Mouse (Mus musculus): Measurements from ENCODE around the gene Pappa2.

Pappa2 gene

DNA sequence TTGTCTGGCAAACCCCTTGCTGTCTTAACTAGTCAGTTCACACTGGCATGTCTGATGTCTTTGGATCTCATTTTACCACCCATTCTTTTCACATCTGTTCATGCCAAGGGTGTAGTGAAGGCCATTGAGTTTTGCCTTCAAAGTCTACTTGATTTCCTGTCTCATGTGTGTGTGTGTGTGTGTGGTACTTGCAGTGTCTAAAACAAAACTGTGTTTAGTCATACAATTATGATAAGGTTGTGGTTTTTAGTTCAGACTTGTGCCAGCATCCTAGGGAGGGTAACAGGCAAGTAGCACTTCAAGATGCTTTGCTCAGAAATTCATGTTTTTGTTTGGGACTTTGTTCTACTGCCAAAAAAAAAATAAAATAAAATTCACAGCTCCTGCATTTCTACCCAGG, 216.1 kb downstream of the Pappa2 start:
- no peak for DNase-seq

DNA sequence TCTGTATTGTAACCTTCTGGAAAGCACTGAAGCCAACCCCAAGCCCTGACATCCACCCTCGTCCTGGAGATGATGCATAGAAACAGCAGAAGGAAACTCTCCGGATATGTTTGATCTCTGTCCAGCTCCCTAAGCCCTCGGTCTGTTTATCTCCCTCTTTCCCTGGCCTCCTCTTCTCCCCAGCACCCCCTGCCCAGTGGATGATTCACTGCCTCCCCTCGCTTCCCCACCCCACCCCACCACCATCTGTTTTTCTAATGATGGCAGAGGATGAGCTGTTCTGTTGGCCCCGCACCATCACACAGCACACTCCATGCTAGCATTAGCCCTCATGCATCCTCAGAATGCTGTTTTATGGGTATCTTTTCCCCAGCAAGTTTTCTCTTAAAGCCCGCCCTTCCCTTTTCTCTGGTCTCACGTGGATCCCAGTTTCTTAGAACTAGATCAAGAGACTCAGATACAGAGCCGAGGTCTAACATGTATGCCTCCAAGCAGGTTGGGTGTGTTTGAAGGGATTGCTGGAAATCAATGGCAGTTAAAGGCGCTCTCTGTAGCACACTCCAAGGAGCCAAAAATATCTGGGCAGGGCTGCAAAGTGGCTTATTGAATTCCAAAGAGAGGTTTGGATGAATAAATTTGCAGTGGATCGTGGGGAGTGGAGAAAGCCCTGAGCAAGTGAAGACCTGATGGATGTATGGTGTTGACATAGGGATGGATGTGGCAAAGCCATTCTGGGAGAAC, 231.8 kb downstream of the Pappa2 start:
- peak; percentile 61 for DNase-seq

GRCm38 (mm10) chr1:158741449-158741848, 238.8 kb downstream of the Pappa2 start:
- no peak for DNase-seq

GRCm38 (mm10) chr1:158740949-158741348, 239.3 kb downstream of the Pappa2 start:
- no peak for DNase-seq

DNA sequence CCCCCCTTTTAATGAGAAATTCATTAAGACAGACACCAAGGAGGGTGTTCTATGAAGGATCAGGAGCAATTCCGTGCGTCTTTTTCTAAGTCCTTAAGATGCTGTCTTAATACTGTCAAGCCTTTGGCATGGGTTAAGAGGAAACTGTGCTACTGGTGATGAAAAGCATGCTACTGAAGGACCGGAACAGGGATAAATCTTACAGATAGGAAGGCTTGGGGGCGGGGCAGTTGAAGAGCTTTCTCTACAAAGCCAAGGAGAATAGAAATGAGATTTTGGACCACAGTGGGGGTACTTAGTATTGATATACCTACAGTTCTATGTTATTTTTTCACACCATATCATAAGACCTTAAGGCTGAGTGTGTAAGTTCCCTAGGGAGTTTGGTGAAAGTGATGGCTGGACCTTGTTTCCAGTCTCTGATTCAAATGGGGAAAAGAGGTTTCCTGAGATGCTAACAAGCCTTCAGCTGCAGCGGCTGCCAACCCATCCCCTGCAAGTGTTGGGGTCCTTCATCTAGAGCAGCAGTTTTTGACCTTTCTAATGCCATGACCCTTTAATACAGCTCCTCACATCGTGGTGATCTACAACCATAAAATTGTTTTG, 240.0 kb downstream of the Pappa2 start:
- DNase-seq, result no peak

- DNase-seq, result no peak
These were observed 241.0 kb downstream of the Pappa2 start for GRCm38 (mm10) chr1:158739132-158739919.

DNA sequence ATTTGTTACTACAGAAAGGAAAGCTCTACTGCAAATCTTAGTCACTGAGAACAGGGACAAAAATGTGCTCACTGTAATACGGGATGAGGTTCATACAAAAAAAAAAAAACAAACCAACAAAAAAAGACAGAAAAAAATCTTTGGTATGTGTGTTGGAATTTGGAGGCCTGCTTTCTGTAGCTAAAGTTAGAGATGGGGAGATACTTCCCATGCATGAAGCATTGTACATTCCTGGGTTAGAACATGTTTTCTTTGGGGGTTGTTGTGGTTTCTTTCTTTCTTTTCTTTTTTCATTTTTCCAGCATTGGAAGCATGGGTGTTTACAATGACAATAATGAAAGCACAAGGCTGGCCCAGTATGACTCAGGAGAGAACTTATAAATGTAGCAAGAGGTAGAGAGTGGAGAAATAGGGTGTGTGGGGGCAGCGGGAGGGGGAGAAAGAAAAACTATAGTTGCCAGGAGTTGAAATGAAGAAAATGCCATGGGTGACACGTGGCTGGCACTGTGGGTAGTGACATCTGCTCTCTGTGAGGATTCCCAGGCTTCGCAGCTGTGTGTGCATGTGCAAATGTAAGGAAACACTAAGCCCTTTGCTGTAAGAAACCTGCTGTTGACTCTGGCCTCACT, 247.3 kb downstream of the Pappa2 start:
- DNase-seq, result no peak

GRCm38 (mm10) chr1:158713301-158714095, 266.8 kb downstream of the Pappa2 start:
- DNase-seq, result peak; percentile 32

GRCm38 (mm10) chr1:158701336-158701735, 279.0 kb downstream of the Pappa2 start:
- DNase-seq, result no peak

DNA sequence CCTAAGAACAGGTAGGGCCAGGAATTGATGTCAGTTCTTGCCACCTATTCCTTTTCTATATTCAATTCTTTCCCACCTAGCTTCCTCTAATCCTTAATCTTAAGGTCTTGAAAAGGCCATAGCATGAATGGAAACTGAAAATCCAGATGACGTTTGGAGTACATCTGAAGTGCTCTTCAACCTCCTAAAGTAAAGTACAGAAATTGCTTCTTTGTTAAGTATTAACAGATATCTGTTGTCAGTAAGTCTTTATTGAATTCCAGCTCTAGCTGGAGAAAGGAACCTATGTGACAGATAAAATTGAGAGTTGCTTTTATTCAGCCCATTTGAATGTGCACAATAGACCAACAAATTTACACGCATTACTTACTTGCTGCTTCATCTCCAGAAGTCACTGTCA, 280.1 kb downstream of the Pappa2 start:
- DNase-seq, result no peak

DNA sequence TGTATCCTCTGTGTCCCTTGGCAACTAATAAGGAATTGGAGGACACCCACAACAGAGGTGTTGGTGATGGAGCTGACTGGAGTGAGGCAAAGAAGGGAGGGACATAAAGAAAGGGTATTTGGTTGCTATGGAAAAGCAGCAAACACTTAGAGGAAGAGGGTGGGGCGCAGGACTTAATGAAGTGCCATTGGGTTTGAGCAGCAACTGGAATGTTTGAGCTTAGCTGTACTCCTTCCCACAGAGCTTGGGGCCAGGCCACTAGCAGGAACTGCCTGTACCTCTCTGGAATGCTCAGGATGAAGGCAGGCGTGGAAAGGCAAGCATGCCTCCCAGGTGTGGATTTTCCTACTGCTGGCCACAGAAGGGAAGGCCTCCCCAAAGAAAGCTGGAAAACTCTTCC, 281.0 kb downstream of the Pappa2 start:
- DNase-seq, result no peak

GRCm38 (mm10) chr1:158697859-158698569, 282.3 kb downstream of the Pappa2 start:
- no peak for DNase-seq

DNA sequence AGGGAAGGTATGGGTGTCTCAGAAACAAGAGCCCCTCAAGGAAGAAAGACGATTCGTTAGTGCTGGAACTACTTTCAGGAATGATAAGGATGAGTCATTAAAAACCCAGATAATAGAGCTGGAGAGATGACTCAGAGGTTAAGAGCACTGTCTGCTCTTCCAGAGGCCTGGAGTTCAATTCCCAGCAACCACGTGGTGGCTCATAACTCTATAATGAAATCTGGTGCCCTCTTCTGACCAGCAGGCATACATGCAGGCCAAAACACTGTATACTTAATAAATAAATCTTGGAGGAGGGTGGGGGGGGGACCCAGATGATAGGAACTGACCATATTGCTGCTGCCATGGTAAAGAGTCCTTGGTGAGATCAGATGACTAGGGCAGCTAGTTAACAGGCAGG, 282.9 kb downstream of the Pappa2 start:
- no peak for DNase-seq

DNA sequence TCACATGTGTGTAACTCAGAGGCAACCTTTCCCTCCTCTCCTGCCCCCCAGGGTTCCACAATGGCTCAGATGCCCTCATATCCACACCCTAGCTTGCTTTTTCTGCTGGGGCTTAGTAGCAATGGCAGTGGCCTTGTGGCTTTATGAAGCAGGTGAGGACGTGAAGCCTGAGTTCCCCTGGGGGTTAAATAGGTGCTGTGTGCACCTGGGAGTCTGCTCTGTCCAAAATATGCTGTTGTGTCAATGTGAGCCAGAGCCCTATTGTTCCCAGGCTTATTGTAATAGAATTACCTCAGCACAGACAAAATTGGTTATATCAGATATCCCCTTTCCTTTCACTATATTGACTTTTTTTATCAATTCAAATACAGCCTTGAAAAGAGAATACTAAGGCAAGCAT, 292.6 kb downstream of the Pappa2 start:
- DNase-seq, result no peak

DNA sequence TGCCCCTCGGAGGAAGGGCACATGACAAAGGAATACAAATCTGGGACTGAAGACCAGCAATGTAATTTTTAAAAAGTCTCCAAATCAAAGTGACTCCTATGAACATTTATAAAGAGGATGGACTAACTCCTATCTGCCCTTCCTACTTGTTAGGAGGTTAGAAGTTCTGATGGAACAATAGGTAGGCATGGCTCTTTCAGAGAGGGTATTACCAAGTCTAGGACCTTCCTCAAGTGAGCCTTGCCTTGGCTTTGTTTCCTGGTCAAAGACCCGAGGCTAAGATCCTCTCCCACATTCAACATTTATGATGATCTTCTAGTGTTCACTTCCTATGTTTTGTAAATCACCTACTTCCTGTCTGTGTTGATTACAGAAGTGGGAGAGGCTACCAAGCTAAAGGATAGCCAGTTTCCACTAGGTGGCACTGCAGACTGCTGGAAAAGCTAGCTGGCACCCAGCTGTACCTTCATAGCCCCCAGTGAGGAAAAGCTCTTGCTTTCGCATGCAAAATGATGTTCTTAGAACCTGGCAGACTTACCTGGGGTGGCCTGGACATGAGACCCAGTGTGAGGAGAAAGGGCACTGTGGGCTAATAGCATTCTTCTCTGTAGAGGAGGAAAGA, 310.2 kb downstream of the Pappa2 start:
- DNase-seq, result peak; percentile 42

- DNase-seq, result no peak
These were observed 314.3 kb downstream of the Pappa2 start for GRCm38 (mm10) chr1:158666001-158666400.

Data from cerebellum, adult 8-10 months (tissue).